Mouse (Mus musculus): ENCODE data around the gene Fam167b. TPM values are rescaled to one million over a fixed set of nuclear protein-coding genes. Genes with fewer than 3 reads are reported as not detected.
A peak's percentile ranks its signal among the peaks of the same experiment; 100 is the strongest.

Gene Fam167b
- polyA plus RNA-seq, 1 experiment from 2014 or later = 0.92 TPM

- Histone ChIP-seq H3K4me2 (peak within 1 kb of the TSS; percentile 78), H3K4me3 (replicated peaks) (peak within 1 kb of the TSS; percentile 58), H3K9ac (peak within 1 kb of the TSS; percentile 77), H3K27me3 (no peaks in the 10 kb centered on the region), H3K4me1 (peaks cover 24% of the 10 kb centered on the region), H3K9me3 (no peaks in the 10 kb centered on the region), H3K27ac (peak within 1 kb of the TSS; percentile 81), H3K36me3 (replicated peaks) (peaks cover 18% of the 10 kb centered on the region)
- peak; percentile 91 for ATAC-seq (ENCODE audit: low FRiP score)
- 5% methylated on average over 44 of the region's 44 CpGs for WGBS
These were observed 40.7 kb upstream of the Fam167b start, which contains the start of gene Iqcc for GRCm38 (mm10) chr4:129618786-129619691. Gene Iqcc, minus strand, starts transcription at chr4:129619099.

GRCm38 (mm10) chr4:129618031-129618430 lies 39.7 kb upstream of the Fam167b start:
- peak overlapping the region; percentile 78 for H3K4me2 ChIP-seq
- peak overlapping the region; percentile 58 for H3K4me3 ChIP-seq (replicated peaks)
- H3K27me3 ChIP-seq = no peaks in the 10 kb centered on the region
- WGBS = 96% methylated on average over 5 of the region's 5 CpGs
- H3K4me1 ChIP-seq = peaks cover 21% of the 10 kb centered on the region
- no peak overlapping the region for H3K27ac ChIP-seq
- peak overlapping the region; percentile 77; the same call in 1 of the 2 replicates for H3K9ac ChIP-seq
- peaks cover 18% of the 10 kb centered on the region for H3K36me3 ChIP-seq (replicated peaks)
- no peaks in the 10 kb centered on the region for H3K9me3 ChIP-seq
- ATAC-seq (ENCODE audit: low FRiP score) = no peak

GRCm38 (mm10) chr4:129617121-129617641 lies 38.8 kb upstream of the Fam167b start:
- Histone ChIP-seq H3K4me3 (replicated peaks) (no peak overlapping the region), H3K9ac (no peak overlapping the region), H3K4me1 (peaks cover 13% of the 10 kb centered on the region), H3K4me2 (no peak overlapping the region), H3K36me3 (replicated peaks) (peaks cover 18% of the 10 kb centered on the region), H3K27ac (no peak overlapping the region), H3K27me3 (no peaks in the 10 kb centered on the region), H3K9me3 (no peaks in the 10 kb centered on the region)
- WGBS = 93% methylated on average over 7 of the region's 7 CpGs
- ATAC-seq (ENCODE audit: low FRiP score) = no peak

GRCm38 (mm10) chr4:129616631-129617030 lies 38.3 kb upstream of the Fam167b start:
- Histone ChIP-seq H3K27me3 (no peaks in the 10 kb centered on the region), H3K9ac (no peak overlapping the region), H3K27ac (no peak overlapping the region), H3K4me3 (replicated peaks) (no peak overlapping the region), H3K9me3 (no peaks in the 10 kb centered on the region), H3K4me2 (no peak overlapping the region), H3K36me3 (replicated peaks) (peaks cover 18% of the 10 kb centered on the region), H3K4me1 (peaks cover 9% of the 10 kb centered on the region)
- WGBS = 95% methylated on average over 3 of the region's 3 CpGs
- no peak for ATAC-seq (ENCODE audit: low FRiP score)

GRCm38 (mm10) chr4:129615801-129616290 lies 37.5 kb upstream of the Fam167b start:
- no peak overlapping the region for H3K9ac ChIP-seq

GRCm38 (mm10) chr4:129614093-129614492 lies 35.7 kb upstream of the Fam167b start, which contains the start of gene Dcdc2b:
Gene Dcdc2b, minus strand, starts transcription at chr4:129614257.
- Histone ChIP-seq H3K4me2 (no peak within 1 kb of the TSS), H3K27me3 (no peaks in the 10 kb centered on the region), H3K9me3 (no peaks in the 10 kb centered on the region), H3K4me3 (replicated peaks) (no peak within 1 kb of the TSS), H3K27ac (no peak within 1 kb of the TSS), H3K36me3 (replicated peaks) (peaks cover 31% of the 10 kb centered on the region), H3K4me1 (peaks cover 9% of the 10 kb centered on the region), H3K9ac (no peak within 1 kb of the TSS)
- no peak for ATAC-seq (ENCODE audit: low FRiP score)
- 85% methylated on average over 6 of the region's 6 CpGs for WGBS

More at GRCm38 (mm10) chr4:129615801-129616290, 37.5 kb upstream of the Fam167b start:
- Histone ChIP-seq H3K27ac (no peak overlapping the region), H3K4me1 (peaks cover 9% of the 10 kb centered on the region), H3K27me3 (no peaks in the 10 kb centered on the region), H3K36me3 (replicated peaks) (peaks cover 18% of the 10 kb centered on the region), H3K4me3 (replicated peaks) (no peak overlapping the region), H3K4me2 (no peak overlapping the region), H3K9me3 (no peaks in the 10 kb centered on the region)
- 88% methylated on average over 9 of the region's 9 CpGs for WGBS
- no peak for ATAC-seq (ENCODE audit: low FRiP score)

- H3K4me3 ChIP-seq (replicated peaks) = no peak overlapping the region
- H3K4me2 ChIP-seq = no peak overlapping the region
- no peak for ATAC-seq (ENCODE audit: low FRiP score)
- H3K4me1 ChIP-seq = peaks cover 6% of the 10 kb centered on the region
- H3K9me3 ChIP-seq = no peaks in the 10 kb centered on the region
- WGBS = 79% methylated on average over 4 of the region's 4 CpGs
- no peak overlapping the region for H3K27ac ChIP-seq
- H3K27me3 ChIP-seq = no peaks in the 10 kb centered on the region
- H3K9ac ChIP-seq = no peak overlapping the region
- H3K36me3 ChIP-seq (replicated peaks) = peaks cover 42% of the 10 kb centered on the region
These were observed 32.1 kb upstream of the Fam167b start for GRCm38 (mm10) chr4:129610472-129610871.

- Histone ChIP-seq H3K27me3 (no peaks in the 10 kb centered on the region), H3K36me3 (replicated peaks) (peaks cover 44% of the 10 kb centered on the region), H3K9me3 (no peaks in the 10 kb centered on the region), H3K27ac (no peak overlapping the region), H3K4me2 (no peak overlapping the region), H3K4me3 (replicated peaks) (no peak overlapping the region), H3K4me1 (peaks cover 6% of the 10 kb centered on the region), H3K9ac (no peak overlapping the region)
- 81% methylated on average over 4 of the region's 4 CpGs for WGBS
- no peak for ATAC-seq (ENCODE audit: low FRiP score)
These were observed 31.7 kb upstream of the Fam167b start for GRCm38 (mm10) chr4:129610026-129610425.

GRCm38 (mm10) chr4:129609139-129609631 lies 30.8 kb upstream of the Fam167b start:
- Histone ChIP-seq H3K4me1 (peaks cover 6% of the 10 kb centered on the region), H3K4me3 (replicated peaks) (no peak overlapping the region), H3K9me3 (no peaks in the 10 kb centered on the region), H3K27me3 (no peaks in the 10 kb centered on the region), H3K4me2 (no peak overlapping the region), H3K36me3 (replicated peaks) (peaks cover 53% of the 10 kb centered on the region), H3K9ac (no peak overlapping the region), H3K27ac (no peak overlapping the region)
- ATAC-seq (ENCODE audit: low FRiP score) = no peak
- WGBS = 83% methylated on average over 12 of the region's 12 CpGs

GRCm38 (mm10) chr4:129608426-129609025 lies 30.2 kb upstream of the Fam167b start:
- no peaks in the 10 kb centered on the region for H3K27me3 ChIP-seq
- H3K36me3 ChIP-seq (replicated peaks) = peaks cover 59% of the 10 kb centered on the region
- no peak overlapping the region for H3K4me2 ChIP-seq
- H3K27ac ChIP-seq = 0 out of 2 replicates have a peak overlapping the region, but pooled peaks have one; percentile 36
- H3K4me1 ChIP-seq = peaks cover 6% of the 10 kb centered on the region
- 37% methylated on average over 7 of the region's 7 CpGs for WGBS
- H3K9ac ChIP-seq = no peak overlapping the region
- H3K4me3 ChIP-seq (replicated peaks) = no peak overlapping the region
- peak; percentile 75; the same call in 1 of the 2 replicates for ATAC-seq (ENCODE audit: low FRiP score)
- no peaks in the 10 kb centered on the region for H3K9me3 ChIP-seq

GRCm38 (mm10) chr4:129600233-129601158 lies 22.1 kb upstream of the Fam167b start, which contains the start of the genes Eif3i and Tmem234:
Gene Eif3i, minus strand, starts transcription at chr4:129600648.
Gene Tmem234, plus strand, starts transcription at chr4:129600668.
- peak within 1 kb of the TSS; percentile 100 for H3K4me3 ChIP-seq (replicated peaks)
- no peaks in the 10 kb centered on the region for H3K27me3 ChIP-seq
- peak within 1 kb of the TSS; percentile 94 for H3K9ac ChIP-seq
- peak within 1 kb of the TSS; percentile 80 for H3K27ac ChIP-seq
- peaks cover 45% of the 10 kb centered on the region for H3K36me3 ChIP-seq (replicated peaks)
- peak; percentile 93 for ATAC-seq (ENCODE audit: low FRiP score)
- H3K4me1 ChIP-seq = peaks cover 30% of the 10 kb centered on the region
- WGBS = under 1% methylated on average over 74 of the region's 74 CpGs
- H3K4me2 ChIP-seq = peak within 1 kb of the TSS; percentile 87
- no peaks in the 10 kb centered on the region for H3K9me3 ChIP-seq
